Mouse (Mus musculus) liver, postnatal 0 days (tissue): Measurements from ENCODE around the gene Lyrm4.

ENCODE experiments used
- CTCF ChIP-seq: sonication (generic); IDR thresholded peaks from 2 replicates; pipeline ENCODE4 v1.5.1; 2016; ENCODE audit warnings: antibody characterized with exemption, low read depth
- EP300 ChIP-seq: IDR thresholded peaks from 2 replicates; pipeline ENCODE4 v1.6.1; 2016; ENCODE audit warnings: antibody characterized with exemption, low read depth, mild to moderate bottlenecking

GRCm38 (mm10) chr13:35969829-35970228 lies 147.5 kb downstream of the Lyrm4 start:
- TF ChIP-seq CTCF (no peak), EP300 (no peak)
